Mouse (Mus musculus) heart, embryonic 16.5 days (tissue): ENCODE measurements around the gene Higd1b. TPM values are rescaled to one million over a fixed set of nuclear protein-coding genes. Genes with fewer than 3 reads are reported as not detected.
A peak's percentile ranks its signal among the peaks of the same experiment; 100 is the strongest.

Experiments used
- ATAC-seq: fragments of 200-750 bp; cut with Nextera tagmentation; replicated peaks from 2 replicates; pipeline ENCODE4 v1.8.0; 2017; ENCODE audit warnings: moderate number of reproducible peaks; ENCODE audit not compliant: insufficient read depth, low FRiP score; ENCODE audit errors: extremely low read depth
- H3K27ac ChIP-seq: fragments of 300-500 bp; sonication (generic); 2 replicates; pipeline ENCODE4 v1.5.1; 2014; ENCODE audit warnings: mild to moderate bottlenecking, low read length, control low read depth, moderate library complexity
- H3K27me3 ChIP-seq: fragments of 300-500 bp; sonication (generic); 2 replicates; pipeline ENCODE4 v1.6.1; 2014; ENCODE audit warnings: low read length, mixed read lengths; ENCODE audit not compliant: control insufficient read depth, insufficient read depth
- H3K36me3 ChIP-seq: fragments of 300-500 bp; sonication (generic); 2 replicates; pipeline ENCODE4 v1.6.1; 2014; ENCODE audit not compliant: control insufficient read depth, insufficient read depth
- H3K4me1 ChIP-seq: fragments of 300-500 bp; sonication (generic); 2 replicates; pipeline ENCODE4 v1.6.1; 2014; ENCODE audit warnings: low read length, mixed read lengths; ENCODE audit not compliant: control insufficient read depth, insufficient read depth
- H3K4me2 ChIP-seq: fragments of 300-500 bp; sonication (generic); 2 replicates; pipeline ENCODE4 v1.6.1; 2014; ENCODE audit warnings: low read depth, mild to moderate bottlenecking, control low read depth, low read length
- H3K4me3 ChIP-seq: fragments of 300-500 bp; sonication (generic); 2 replicates; pipeline ENCODE4 v1.5.1; 2014; ENCODE audit warnings: mild to moderate bottlenecking, control low read depth, low read length
- H3K9ac ChIP-seq: fragments of 300-500 bp; sonication (generic); 2 replicates; pipeline ENCODE4 v1.6.1; 2014; ENCODE audit warnings: low read length, control low read depth
- H3K9me3 ChIP-seq: fragments of 300-500 bp; sonication (generic); replicated peaks from 2 replicates; pipeline ENCODE4 v1.6.1; 2016; ENCODE audit warnings: low read length; ENCODE audit not compliant: control insufficient read depth
- WGBS: fragments of 180-500 bp; shearing (Covaris S2); extraction: QIAGEN DNeasy Blood & Tissue Kit; methylation state at CpG from one replicate; pipeline ENCODE4 v1.1.7; 2014; 5-methylcytosine and 5-hydroxymethylcytosine counted together
- polyA plus RNA-seq: library from polyadenylated mRNA; unstranded; fragments of >200 nt; fragmentation: Nextera tagmentation; extraction: Ambion mirVana; gene quantifications from 2 replicates; pipeline ENCODE4 v1.2.1, GENCODE M21; 2015

The Higd1b gene
- polyA plus RNA-seq, 1 experiment from 2014 or later, result 6.4 TPM

- H3K4me2 ChIP-seq, result peak overlapping the region; percentile 73
- WGBS, result under 1% methylated on average over 78 of the region's 92 CpGs
- ATAC-seq, result peak; percentile 53
Observed at GRCm38 (mm10) chr11:102818121-102819020, 17.3 kb upstream of the Higd1b start.

DNA sequence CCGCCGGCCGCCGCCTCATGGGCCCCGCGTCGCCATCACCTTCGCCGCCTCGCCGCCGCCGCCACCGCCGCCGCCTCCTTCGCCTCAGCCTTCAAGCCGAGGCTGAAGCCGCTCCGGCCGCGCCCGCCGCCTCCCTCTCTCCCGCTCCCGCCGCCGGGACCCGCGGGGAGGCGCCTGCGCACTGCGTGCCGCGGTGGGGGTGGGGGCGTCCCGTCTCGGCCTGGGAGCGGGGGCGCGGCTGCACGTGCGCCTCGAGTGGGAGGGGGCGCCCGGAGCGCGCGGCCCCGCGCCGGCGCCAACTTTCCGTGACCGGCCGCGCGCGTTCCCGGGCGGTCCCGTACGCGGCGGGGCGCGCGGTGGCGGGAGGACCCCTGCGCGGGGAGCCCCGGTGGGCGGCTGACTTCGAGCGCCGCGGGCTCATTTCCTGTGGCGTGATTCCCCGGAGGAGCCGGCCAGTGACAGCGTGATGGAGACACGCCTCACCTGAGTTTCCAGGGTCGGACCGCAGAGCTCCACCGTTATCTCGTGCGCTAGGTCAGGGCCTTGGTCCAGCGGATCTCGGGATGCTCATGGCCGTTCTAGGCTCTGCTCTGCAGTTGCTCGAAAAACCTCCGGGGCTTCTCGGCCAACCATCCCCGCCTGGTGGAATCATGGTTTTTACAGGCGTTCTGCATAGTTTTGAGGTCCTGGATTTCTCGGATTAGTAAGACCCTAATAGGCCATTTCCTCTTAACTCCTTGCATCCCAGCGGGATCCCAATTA, 16.4 kb upstream of the Higd1b start, which contains the start of gene Gjc1:
Gjc1 (minus strand) TSS at position 680 of the 762 bp plus-strand sequence.
- ATAC-seq, result peak; percentile 88
- Histone ChIP-seq H3K9ac (peak within 1 kb of the TSS; percentile 99), H3K4me2 (peak within 1 kb of the TSS; percentile 73), H3K9me3 (no peaks in the 10 kb centered on the region), H3K27me3 (no peaks in the 10 kb centered on the region), H3K4me1 (peaks cover 19% of the 10 kb centered on the region), H3K36me3 (no peaks in the 10 kb centered on the region), H3K4me3 (peak within 1 kb of the TSS; percentile 76), H3K27ac (peak within 1 kb of the TSS; percentile 98)
- under 1% methylated on average over 91 of the region's 97 CpGs for WGBS

More at GRCm38 (mm10) chr11:102818121-102819020, 17.3 kb upstream of the Higd1b start:
- H3K4me1 ChIP-seq, result peaks cover 26% of the 10 kb centered on the region
- no peaks in the 10 kb centered on the region for H3K9me3 ChIP-seq
- peak overlapping the region; percentile 76 for H3K4me3 ChIP-seq
- H3K27ac ChIP-seq, result peak overlapping the region; percentile 98
- no peaks in the 10 kb centered on the region for H3K27me3 ChIP-seq
- H3K9ac ChIP-seq, result peak overlapping the region; percentile 99
- no peaks in the 10 kb centered on the region for H3K36me3 ChIP-seq

- no peaks in the 10 kb centered on the region for H3K36me3 ChIP-seq
- ATAC-seq, result no peak
- no peaks in the 10 kb centered on the region for H3K27me3 ChIP-seq
- peak overlapping the region; percentile 76 for H3K4me3 ChIP-seq
- H3K9ac ChIP-seq, result peak overlapping the region; percentile 99
- H3K4me2 ChIP-seq, result peak overlapping the region; percentile 73
- H3K4me1 ChIP-seq, result peaks cover 17% of the 10 kb centered on the region
- peak overlapping the region; percentile 98 for H3K27ac ChIP-seq
- H3K9me3 ChIP-seq, result no peaks in the 10 kb centered on the region
- WGBS, result 12% methylated on average over 14 of the region's 14 CpGs
Observed at GRCm38 (mm10) chr11:102819783-102820385, 15.8 kb upstream of the Higd1b start.

GRCm38 (mm10) chr11:102820432-102820831, 15.2 kb upstream of the Higd1b start:
- Histone ChIP-seq H3K27me3 (no peaks in the 10 kb centered on the region), H3K4me1 (peaks cover 13% of the 10 kb centered on the region), H3K9ac (no peak overlapping the region), H3K4me2 (no peak overlapping the region), H3K9me3 (no peaks in the 10 kb centered on the region), H3K4me3 (no peak overlapping the region), H3K36me3 (no peaks in the 10 kb centered on the region), H3K27ac (no peak overlapping the region)
- 47% methylated on average over 3 of the region's 3 CpGs for WGBS
- no peak for ATAC-seq

DNA sequence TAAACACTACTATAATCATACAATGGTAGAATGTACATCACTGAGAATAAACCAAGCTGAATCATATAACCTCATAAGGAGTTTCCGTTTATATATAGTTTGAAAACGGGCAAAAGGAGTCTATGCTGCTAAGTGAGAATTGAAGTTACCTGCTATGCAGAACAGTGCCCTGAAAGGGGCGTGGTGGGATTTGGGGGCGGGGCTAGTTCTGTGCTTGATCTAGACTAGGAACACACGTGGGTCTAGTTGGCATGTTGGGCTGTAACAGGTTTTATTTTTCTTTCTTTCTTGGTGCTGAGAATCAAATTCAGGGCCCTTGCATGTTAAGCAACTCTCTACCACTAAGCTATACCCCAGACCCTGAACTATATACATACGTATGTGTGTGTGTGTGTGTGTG, 14.4 kb upstream of the Higd1b start:
- ATAC-seq, result no peak
- H3K4me1 ChIP-seq, result peaks cover 7% of the 10 kb centered on the region
- WGBS, result 59% methylated on average over 6 of the region's 6 CpGs

DNA sequence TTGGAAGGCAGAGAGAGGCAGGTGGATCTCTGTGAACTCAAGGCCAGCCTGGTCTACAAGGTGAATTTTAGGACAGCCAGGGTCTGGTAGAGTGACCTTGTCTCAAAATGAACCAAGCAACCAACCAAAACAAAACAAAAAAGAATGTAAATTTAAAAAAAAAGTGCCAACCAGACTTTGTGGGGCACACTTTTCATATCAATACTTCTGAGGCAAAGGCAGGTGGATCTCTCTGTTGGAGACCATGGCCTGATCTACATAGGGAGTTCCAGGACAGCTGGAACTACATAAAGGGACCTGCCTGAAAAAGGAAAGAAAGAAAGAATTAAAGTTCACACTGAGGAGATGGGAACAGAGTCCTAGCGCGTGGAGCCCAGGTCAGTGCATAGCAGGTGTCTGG, 9.2 kb upstream of the Higd1b start:
- Histone ChIP-seq H3K4me1 (peaks cover 6% of the 10 kb centered on the region; the same call in 1 of the 2 replicates), H3K4me3 (no peak overlapping the region), H3K27ac (no peak overlapping the region), H3K27me3 (no peaks in the 10 kb centered on the region), H3K4me2 (no peak overlapping the region), H3K36me3 (no peaks in the 10 kb centered on the region), H3K9ac (no peak overlapping the region), H3K9me3 (no peaks in the 10 kb centered on the region)
- no peak for ATAC-seq
- 83% methylated on average over 2 of the region's 2 CpGs for WGBS

More for the DNA sequence above, 14.4 kb upstream of the Higd1b start:
- Histone ChIP-seq H3K27me3 (no peaks in the 10 kb centered on the region), H3K9ac (no peak overlapping the region), H3K27ac (no peak overlapping the region), H3K9me3 (no peaks in the 10 kb centered on the region), H3K36me3 (no peaks in the 10 kb centered on the region), H3K4me2 (no peak overlapping the region), H3K4me3 (no peak overlapping the region)

DNA sequence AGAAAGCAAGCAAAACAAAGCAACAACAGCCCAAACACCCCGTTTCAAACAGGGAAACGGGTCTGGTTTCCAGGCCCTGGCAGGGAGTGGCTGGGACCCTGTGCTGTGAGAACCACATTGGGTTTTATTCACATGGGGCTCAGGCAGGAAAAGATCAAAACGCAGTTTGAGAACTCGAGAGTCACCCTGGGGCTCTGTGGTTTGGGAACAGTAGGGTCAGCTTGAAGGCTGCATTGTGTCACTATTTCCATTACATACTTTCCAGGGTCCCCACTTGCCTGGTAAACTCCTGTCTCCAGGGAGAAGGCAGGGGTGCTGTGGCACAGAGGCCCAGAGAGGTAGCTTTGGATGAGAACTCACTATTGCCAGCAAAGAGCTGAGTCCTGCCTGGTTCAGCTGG, 8.6 kb upstream of the Higd1b start:
- Histone ChIP-seq H3K36me3 (no peaks in the 10 kb centered on the region), H3K4me2 (no peak overlapping the region), H3K9me3 (no peaks in the 10 kb centered on the region), H3K4me3 (no peak overlapping the region), H3K9ac (no peak overlapping the region; the same call in 1 of the 2 replicates), H3K27ac (no peak overlapping the region), H3K27me3 (no peaks in the 10 kb centered on the region), H3K4me1 (peaks cover 9% of the 10 kb centered on the region; the same call in 1 of the 2 replicates)
- WGBS, result 49% methylated on average over 4 of the region's 4 CpGs
- ATAC-seq, result no peak

DNA sequence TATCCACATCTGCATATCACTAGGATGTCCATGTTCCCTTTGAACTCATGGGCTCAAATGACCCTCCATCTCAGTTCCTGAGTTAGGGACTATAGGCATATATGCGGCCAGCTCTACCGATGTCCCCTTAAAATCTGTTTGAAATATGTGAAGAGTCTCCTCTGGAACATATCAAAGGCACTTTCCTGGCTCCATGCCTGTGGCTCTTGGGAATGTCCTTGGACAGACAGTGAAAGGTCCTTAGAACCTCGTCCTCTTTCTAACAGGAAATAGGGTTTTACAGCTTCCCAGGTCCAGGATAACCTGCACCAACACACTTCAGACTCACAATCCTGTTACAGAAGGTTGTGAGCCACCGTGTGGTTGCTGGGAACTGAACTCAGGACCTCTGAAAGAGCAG, 5.4 kb upstream of the Higd1b start:
- 43% methylated on average over 4 of the region's 4 CpGs for WGBS
- no peak overlapping the region for H3K27ac ChIP-seq
- H3K4me3 ChIP-seq, result no peak overlapping the region
- no peaks in the 10 kb centered on the region for H3K36me3 ChIP-seq
- no peak overlapping the region for H3K9ac ChIP-seq
- H3K4me2 ChIP-seq, result no peak overlapping the region
- ATAC-seq, result no peak
- no peaks in the 10 kb centered on the region for H3K9me3 ChIP-seq
- H3K27me3 ChIP-seq, result no peaks in the 10 kb centered on the region
- H3K4me1 ChIP-seq, result peaks cover 9% of the 10 kb centered on the region; the same call in 1 of the 2 replicates
